In the genomic region with DNA sequence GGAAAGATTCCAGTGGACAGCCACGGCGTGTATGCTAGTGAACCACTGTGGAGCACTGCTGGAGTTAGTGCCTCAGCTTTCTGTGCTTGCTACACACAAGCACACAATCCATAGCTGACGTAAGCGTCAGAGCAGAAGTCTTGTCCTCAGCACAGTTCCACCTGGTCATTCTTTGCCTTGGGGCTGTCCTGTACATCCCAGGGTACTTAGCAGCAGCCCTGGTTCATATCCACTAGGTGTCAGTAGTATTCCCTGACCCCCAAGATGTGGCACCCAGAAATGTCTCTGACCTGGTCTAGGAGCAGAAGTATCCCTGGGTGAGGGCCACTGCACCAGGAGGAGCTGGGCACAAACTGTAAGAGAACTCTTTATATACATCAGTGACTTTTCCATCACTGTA, we compare ENCODE assay signal across 19 mouse cellular contexts. TPM values are rescaled to one million over a fixed set of nuclear protein-coding genes. Genes with fewer than 3 reads are reported as not detected.
DNase-seq lines count a peak whose midpoint lies in the region; ATAC-seq and TF ChIP-seq lines count a peak whose summit lies in the region.
"Had no signal": no experiment of that assay in that cellular context is flagged by ENCODE, and none has a peak within 500 bp of the region (broad histone marks: within the 10 kb centered on the region; RNA-seq: fewer than 3 reads in every experiment).

No protein-coding gene starts in this region.

- 0 out of 2 replicates have a peak, but pooled peaks cover 3% of the 10 kb centered on the region for H3K9me3 ChIP-seq in midbrain, postnatal 0 days (ENCODE audit: low read length)
- H3K9me3 ChIP-seq in midbrain, embryonic 10.5 days (replicated peaks) = no peaks in the 10 kb centered on the region
- no peaks in the 10 kb centered on the region for H3K9me3 ChIP-seq in forebrain, embryonic 13.5 days (replicated peaks)
- H3K9me3 ChIP-seq: G1E; neural tube, embryonic 12.5 days had no signal

- H3K27ac ChIP-seq in kidney, adult 2 months (ENCODE audit: insufficient read depth, low read depth, low read length) = no peak overlapping the region
- H3K27ac ChIP-seq in midbrain, postnatal 0 days (ENCODE audit: low read depth, low read length) = no peak overlapping the region
- no peak overlapping the region for H3K27ac ChIP-seq in midbrain, embryonic 10.5 days (replicated peaks)
- no peak overlapping the region for H3K27ac ChIP-seq in forebrain, embryonic 13.5 days
- H3K27ac ChIP-seq: neural tube, embryonic 12.5 days had no signal

- H3K27me3 ChIP-seq in kidney, adult 2 months (replicated peaks; ENCODE audit: control insufficient read depth, insufficient read depth, low read length) = no peaks in the 10 kb centered on the region
- H3K27me3 ChIP-seq in midbrain, postnatal 0 days (ENCODE audit: insufficient read depth, low read length) = no peaks in the 10 kb centered on the region
- H3K27me3 ChIP-seq in midbrain, embryonic 10.5 days (ENCODE audit: low read depth, poor library complexity, severe bottlenecking) = no peaks in the 10 kb centered on the region
- H3K27me3 ChIP-seq in forebrain, embryonic 13.5 days = no peaks in the 10 kb centered on the region
- H3K27me3 ChIP-seq: neural tube, embryonic 12.5 days had no signal

- 95% methylated on average over 4 of the region's 4 CpGs for WGBS in kidney, adult 2 months
- WGBS in midbrain, postnatal 0 days = 92% methylated on average over 4 of the region's 4 CpGs
- 90% methylated on average over 4 of the region's 4 CpGs for WGBS in midbrain, embryonic 10.5 days
- WGBS in forebrain, embryonic 13.5 days = 97% methylated on average over 4 of the region's 4 CpGs

- no peak overlapping the region for H3K4me2 ChIP-seq in midbrain, postnatal 0 days (ENCODE audit: low read depth, low read length, poor library complexity, severe bottlenecking)
- no peak overlapping the region for H3K4me2 ChIP-seq in forebrain, embryonic 13.5 days
- H3K4me2 ChIP-seq: neural tube, embryonic 12.5 days had no signal

- no peak overlapping the region for H3K9ac ChIP-seq in midbrain, postnatal 0 days (replicated peaks; ENCODE audit: low read length, poor library complexity, severe bottlenecking)
- H3K9ac ChIP-seq in forebrain, embryonic 13.5 days = no peak overlapping the region
- H3K9ac ChIP-seq: neural tube, embryonic 12.5 days had no signal

- no peaks in the 10 kb centered on the region for H3K36me3 ChIP-seq in kidney, adult 2 months (ENCODE audit: control insufficient read depth, insufficient read depth, low read length)
- no peaks in the 10 kb centered on the region for H3K36me3 ChIP-seq in midbrain, postnatal 0 days (ENCODE audit: insufficient read depth, low read length)
- H3K36me3 ChIP-seq in midbrain, embryonic 10.5 days = no peaks in the 10 kb centered on the region
- H3K36me3 ChIP-seq in forebrain, embryonic 13.5 days (ENCODE audit: poor library complexity, severe bottlenecking) = no peaks in the 10 kb centered on the region
- H3K36me3 ChIP-seq: neural tube, embryonic 12.5 days had no signal

- no peak for ATAC-seq in midbrain, postnatal 0 days (ENCODE audit: low FRiP score)
- ATAC-seq in granulocyte monocyte progenitor cell, adult 5-6 weeks (replicated peaks; ENCODE audit: poor library complexity, severe bottlenecking) = peak; percentile 45
- ATAC-seq in forebrain, embryonic 13.5 days = no peak
- ATAC-seq: midbrain, embryonic 16.5 days had no signal

- TF ChIP-seq POLR2A in kidney, adult 2 months (IDR thresholded peaks at IDR 0.05; ENCODE audit: low read depth, low read length) = no peak

- H3K4me1 ChIP-seq in kidney, adult 2 months (ENCODE audit: control insufficient read depth, insufficient read depth, low read length) = no peaks in the 10 kb centered on the region
- H3K4me1 ChIP-seq in midbrain, postnatal 0 days (ENCODE audit: insufficient read depth, low read length) = no peaks in the 10 kb centered on the region
- H3K4me1 ChIP-seq in midbrain, embryonic 10.5 days = peaks cover 8% of the 10 kb centered on the region
- H3K4me1 ChIP-seq in forebrain, embryonic 13.5 days = no peaks in the 10 kb centered on the region; the same call in none of the 2 replicates

- H3K4me3 ChIP-seq in kidney, adult 2 months (ENCODE audit: insufficient read depth, low read depth, low read length) = no peak overlapping the region
- H3K4me3 ChIP-seq in midbrain, postnatal 0 days (ENCODE audit: low read depth, low read length) = no peak overlapping the region
- no peak overlapping the region for H3K4me3 ChIP-seq in midbrain, embryonic 10.5 days
- H3K4me3 ChIP-seq in forebrain, embryonic 13.5 days = no peak overlapping the region
- H3K4me3 ChIP-seq: neural tube, embryonic 12.5 days had no signal

- DNase-seq in kidney, adult 2 months = no peak
- DNase-seq in kidney, adult 8-10 months = no peak
- no peak for DNase-seq in midbrain, postnatal 0 days (ENCODE audit: low spot score)
- no peak for DNase-seq in midbrain, embryonic 10.5 days (ENCODE audit: low spot score)
- no peak for DNase-seq in ovary, postnatal 10 days (ENCODE audit: low spot score)
- DNase-seq: adrenal gland, postnatal 14 days; cerebellum, adult 9-11 months; heart, postnatal 10 days; kidney, postnatal 14 days; lung, postnatal 10 days had no signal

- TF ChIP-seq CTCF in kidney, adult 2 months (conservative IDR thresholded peaks at IDR 0.05; ENCODE audit: insufficient read depth, insufficient read length, low read depth, low read length) = peak; percentile 43
- peak; percentile 26; the same call in 1 of the 2 replicates for TF ChIP-seq CTCF in midbrain, postnatal 0 days (IDR thresholded peaks at IDR 0.05)

RNA-seq across cellular contexts. Expression of gene Rab22a, which starts 38.9 kb away (rescaled TPM):
- 24.4 and 28.2 TPM in 2 replicates for polyA plus RNA-seq in kidney, adult 2 months (2012; rRNA removed)
- 22.4 and 23.7 TPM in 2 replicates for total RNA-seq in midbrain, postnatal 0 days (2014; rRNA removed)
- polyA plus RNA-seq in midbrain, postnatal 0 days (2015; fragmentation: Nextera tagmentation; extraction: Ambion mirVana) = 31.2 and 34.7 TPM in 2 replicates
- polyA plus RNA-seq in midbrain, embryonic 10.5 days (2016; fragmentation: Nextera tagmentation; extraction: Ambion mirVana) = 24.0 and 27.7 TPM in 2 replicates
- total RNA-seq in granulocyte monocyte progenitor cell, adult 5-6 weeks (2014; fragmentation: Nextera tagmentation) = 9.0 and 9.6 TPM in 2 replicates
- 5.5 and 5.9 TPM in 2 replicates for total RNA-seq in granulocyte monocyte progenitor cell, adult 5-6 weeks (2017)
- polyA plus RNA-seq in forebrain, embryonic 13.5 days (2015; fragmentation: Nextera tagmentation; extraction: Ambion mirVana) = 33.2 and 34.8 TPM in 2 replicates

RNA-seq across cellular contexts. Expression of gene Ankrd60, which starts 42.5 kb away (rescaled TPM):
- 0.09 and 0.22 TPM in 2 replicates for polyA plus RNA-seq in kidney, adult 2 months (2012; rRNA removed)
- total RNA-seq in midbrain, postnatal 0 days (2014; rRNA removed) = not detected in 2 replicates
- polyA plus RNA-seq in midbrain, postnatal 0 days (2015; fragmentation: Nextera tagmentation; extraction: Ambion mirVana) = not detected in 2 replicates
- polyA plus RNA-seq in midbrain, embryonic 10.5 days (2016; fragmentation: Nextera tagmentation; extraction: Ambion mirVana) = not detected in 2 replicates
- total RNA-seq in granulocyte monocyte progenitor cell, adult 5-6 weeks (2014; fragmentation: Nextera tagmentation) = not detected in 2 replicates
- not detected in 2 replicates for total RNA-seq in granulocyte monocyte progenitor cell, adult 5-6 weeks (2017)
- polyA plus RNA-seq in forebrain, embryonic 13.5 days (2015; fragmentation: Nextera tagmentation; extraction: Ambion mirVana) = not detected in 2 replicates
- total RNA-seq: adrenal gland, postnatal 14 days; G1E; gastrocnemius, postnatal 4 days; heart, postnatal 10 days; layer of hippocampus, postnatal 14 days had no signal
- polyA plus RNA-seq: frontal cortex, adult 2 months; G1E; limb, embryonic 11.5 days; midbrain, embryonic 16.5 days; neural tube, embryonic 12.5 days had no signal
